Mouse (Mus musculus) liver, embryonic 15.5 days (tissue): ENCODE results near the gene Lhx8. TPM values are rescaled to one million over a fixed set of nuclear protein-coding genes. Genes with fewer than 3 reads are reported as not detected.

Experiments used
- ATAC-seq: fragments of 200-750 bp; cut with Nextera tagmentation; 2 replicates; pipeline ENCODE4 v1.8.0; 2017; ENCODE audit warnings: moderate number of reproducible peaks, mild to moderate bottlenecking, moderate library complexity; ENCODE audit not compliant: insufficient read depth
- H3K27ac ChIP-seq: fragments of 300-500 bp; sonication (generic); replicated peaks from 2 replicates; pipeline ENCODE4 v1.5.1; 2015; ENCODE audit warnings: mild to moderate bottlenecking, inconsistent platforms
- H3K27me3 ChIP-seq: fragments of 300-500 bp; sonication (generic); 2 replicates; pipeline ENCODE4 v1.6.1; 2015; ENCODE audit warnings: mild to moderate bottlenecking, inconsistent platforms
- H3K36me3 ChIP-seq: fragments of 300-500 bp; sonication (generic); replicated peaks from 2 replicates; pipeline ENCODE4 v1.6.1; 2015; ENCODE audit warnings: moderate library complexity, mild to moderate bottlenecking, inconsistent platforms
- H3K4me1 ChIP-seq: fragments of 300-500 bp; sonication (generic); replicated peaks from 2 replicates; pipeline ENCODE4 v1.6.1; 2015; ENCODE audit warnings: inconsistent platforms
- H3K4me2 ChIP-seq: fragments of 300-500 bp; sonication (generic); 2 replicates; pipeline ENCODE4 v1.6.1; 2015; ENCODE audit warnings: moderate library complexity, mild to moderate bottlenecking, inconsistent platforms
- H3K4me3 ChIP-seq: fragments of 300-500 bp; sonication (generic); replicated peaks from 2 replicates; pipeline ENCODE4 v1.5.1; 2015; ENCODE audit warnings: mild to moderate bottlenecking, inconsistent platforms
- H3K9ac ChIP-seq: fragments of 300-500 bp; sonication (generic); 2 replicates; pipeline ENCODE4 v1.6.1; 2015; ENCODE audit warnings: moderate library complexity, mild to moderate bottlenecking, inconsistent platforms
- H3K9me3 ChIP-seq: fragments of 300-500 bp; sonication (generic); replicated peaks from 2 replicates; pipeline ENCODE4 v1.6.1; 2016; ENCODE audit warnings: inconsistent platforms
- WGBS: fragments of 180-500 bp; shearing (Covaris S2); methylation state at CpG from one replicate; pipeline ENCODE4 v1.1.7; 2015; ENCODE audit warnings: mixed read lengths; ENCODE audit not compliant: insufficient replicate concordance; 5-methylcytosine and 5-hydroxymethylcytosine counted together
- polyA plus RNA-seq: library from polyadenylated mRNA; unstranded; fragments of >200 nt; fragmentation: Nextera tagmentation; extraction: Ambion mirVana; gene quantifications from 2 replicates; pipeline ENCODE4 v1.2.1, GENCODE M21; 2015

The Lhx8 gene
- polyA plus RNA-seq, 1 experiment from 2014 or later, result not detected

DNA sequence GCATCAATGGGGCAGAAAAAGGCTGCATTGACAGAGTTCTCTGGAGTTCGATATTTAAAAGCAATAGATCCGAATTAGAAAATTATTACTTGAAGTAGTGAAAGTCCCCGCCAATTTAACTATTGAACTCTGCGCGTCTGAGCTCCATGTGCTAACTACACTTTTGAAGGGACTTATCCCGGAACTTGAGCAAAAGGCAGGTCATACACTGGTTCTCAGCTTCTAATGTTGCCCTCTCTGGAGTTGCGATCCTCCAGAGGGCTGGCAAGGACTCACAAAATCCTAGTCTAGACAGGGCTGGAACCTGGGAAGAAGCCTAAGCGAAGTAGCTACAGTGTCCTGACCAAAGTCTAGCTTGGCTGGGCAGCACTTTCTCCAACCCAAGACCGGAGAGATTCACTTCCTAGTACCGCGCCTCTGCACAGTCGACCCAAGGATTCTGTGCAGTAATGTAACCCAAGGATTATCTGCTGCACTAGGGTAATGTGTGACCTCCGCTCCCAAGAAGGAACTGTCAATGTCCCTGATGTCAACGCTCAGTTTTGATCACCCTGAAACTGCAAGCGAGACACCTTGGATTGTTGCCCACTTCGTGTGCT is 3.0 kb upstream of the Lhx8 start:
- no peaks in the 10 kb centered on the region for H3K36me3 ChIP-seq
- no peak overlapping the region for H3K9ac ChIP-seq
- WGBS, result 3% methylated on average over 16 of the region's 16 CpGs
- 0 out of 2 replicates have a peak, but pooled peaks cover 4% of the 10 kb centered on the region for H3K4me1 ChIP-seq
- no peak overlapping the region for H3K27ac ChIP-seq
- peaks cover 87% of the 10 kb centered on the region for H3K27me3 ChIP-seq
- no peak for ATAC-seq
- H3K4me3 ChIP-seq, result no peak overlapping the region
- H3K9me3 ChIP-seq, result no peaks in the 10 kb centered on the region
- no peak overlapping the region for H3K4me2 ChIP-seq

DNA sequence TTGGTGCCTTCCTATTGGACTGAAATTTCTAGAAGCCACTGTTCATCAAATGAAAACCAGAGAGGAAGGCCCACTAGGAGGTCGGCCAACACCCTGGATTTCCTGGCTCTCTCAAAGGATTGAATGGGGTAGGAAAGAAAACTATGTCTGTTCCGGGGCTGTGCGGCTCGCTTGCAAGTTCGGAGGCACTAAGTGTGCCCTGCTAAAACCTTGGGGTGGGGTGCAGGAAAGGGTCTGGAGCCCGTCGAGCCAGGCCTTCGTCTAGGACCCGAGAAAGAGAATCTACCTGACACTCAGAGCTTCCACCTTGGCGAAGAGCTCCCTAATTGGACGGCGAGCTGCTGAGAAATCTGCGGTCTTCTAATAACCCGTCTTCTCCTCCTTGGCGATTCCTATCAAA is 2.5 kb upstream of the Lhx8 start:
- H3K4me2 ChIP-seq, result no peak overlapping the region

DNA sequence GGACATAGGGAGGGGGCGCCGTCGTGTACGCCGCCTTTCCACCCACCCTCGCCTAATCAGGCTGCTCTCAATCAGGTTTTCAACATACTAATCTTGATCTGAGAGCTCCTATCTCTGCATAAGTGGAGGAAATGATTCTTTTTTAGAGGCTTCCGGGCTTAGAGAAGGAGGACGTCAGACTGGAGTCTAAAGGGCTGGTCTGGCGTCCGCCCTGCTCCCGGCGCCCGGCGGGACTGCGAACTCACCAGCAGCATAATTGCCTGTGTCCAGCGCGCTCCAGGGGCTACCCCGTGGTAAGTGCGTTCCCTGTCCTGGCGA is 1.7 kb upstream of the Lhx8 start:
- H3K4me3 ChIP-seq, result peak overlapping the region; percentile 17; the same call in 1 of the 2 replicates
- ATAC-seq, result 0 out of 2 replicates have a peak, but pooled peaks have one; percentile 31
- H3K4me2 ChIP-seq, result peak overlapping the region; percentile 37
- no peak overlapping the region for H3K27ac ChIP-seq
- H3K9me3 ChIP-seq, result no peaks in the 10 kb centered on the region
- 0 out of 2 replicates have a peak, but pooled peaks cover 6% of the 10 kb centered on the region for H3K4me1 ChIP-seq
- under 1% methylated on average over 20 of the region's 20 CpGs for WGBS
- H3K36me3 ChIP-seq, result no peaks in the 10 kb centered on the region
- no peak overlapping the region for H3K9ac ChIP-seq
- peaks cover 98% of the 10 kb centered on the region for H3K27me3 ChIP-seq

More for the DNA sequence above, 2.5 kb upstream of the Lhx8 start:
- 2% methylated on average over 15 of the region's 15 CpGs for WGBS
- H3K27ac ChIP-seq, result no peak overlapping the region
- H3K27me3 ChIP-seq, result peaks cover 92% of the 10 kb centered on the region
- 0 out of 2 replicates have a peak, but pooled peaks cover 6% of the 10 kb centered on the region for H3K4me1 ChIP-seq
- ATAC-seq, result no peak
- H3K4me3 ChIP-seq, result no peak overlapping the region
- no peak overlapping the region for H3K9ac ChIP-seq
- H3K36me3 ChIP-seq, result no peaks in the 10 kb centered on the region
- no peaks in the 10 kb centered on the region for H3K9me3 ChIP-seq

DNA sequence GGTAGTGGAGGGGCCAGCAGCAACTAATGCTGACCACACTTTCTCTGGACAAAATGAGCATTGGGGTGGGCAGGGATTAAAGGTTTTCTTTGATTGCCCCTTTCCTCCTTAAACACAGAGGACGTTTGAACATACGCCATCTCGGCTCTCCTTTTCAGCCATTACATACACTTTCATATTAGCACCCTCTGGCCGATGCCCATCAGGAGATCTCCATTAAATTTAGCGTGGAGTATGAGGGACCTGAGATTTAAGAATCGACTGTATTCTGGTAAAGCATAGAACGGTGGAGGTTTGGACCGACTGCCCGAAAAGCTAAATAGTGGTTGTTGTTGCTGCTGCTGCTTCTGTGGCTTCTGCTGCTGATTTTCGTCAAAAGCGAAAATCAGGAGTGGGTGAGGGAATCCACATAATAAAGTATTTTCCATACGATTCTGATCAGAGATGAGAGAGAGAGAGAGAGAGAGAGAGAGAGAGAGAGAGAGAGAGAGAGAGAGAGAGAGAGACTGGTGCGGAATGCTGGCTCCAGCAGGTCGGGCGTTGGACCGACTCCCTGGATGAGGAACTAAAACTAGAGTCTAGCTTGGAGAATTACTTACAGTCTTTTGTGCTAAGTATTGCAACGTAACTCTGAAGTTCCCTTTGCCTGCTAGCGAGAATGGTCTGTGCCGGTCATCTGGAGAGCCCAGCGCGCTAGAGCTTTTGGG is 1.2 kb upstream of the Lhx8 start:
- 2% methylated on average over 21 of the region's 21 CpGs for WGBS

DNA sequence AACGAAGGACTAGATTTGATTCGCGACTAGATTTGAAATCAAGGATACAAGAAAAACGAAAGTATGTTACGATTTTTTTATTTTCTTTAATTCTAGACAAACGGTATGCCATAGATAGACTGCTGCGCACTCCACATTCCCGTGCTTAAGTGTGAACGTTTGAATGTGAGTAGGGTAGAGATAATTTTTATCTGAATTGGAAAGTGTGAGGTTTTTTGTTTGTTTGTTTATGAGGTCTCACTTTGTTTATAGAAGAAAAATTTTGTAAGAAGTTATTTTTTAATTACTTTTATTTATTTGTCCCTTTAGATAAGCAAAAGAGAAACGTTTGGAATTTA is 513 bp upstream of the Lhx8 start:
- 1% methylated on average over 10 of the region's 10 CpGs for WGBS
- no peaks in the 10 kb centered on the region for H3K36me3 ChIP-seq
- H3K27ac ChIP-seq, result no peak overlapping the region
- H3K27me3 ChIP-seq, result peaks cover 100% of the 10 kb centered on the region
- H3K9ac ChIP-seq, result no peak overlapping the region
- no peak for ATAC-seq
- H3K4me2 ChIP-seq, result no peak overlapping the region
- no peak overlapping the region for H3K4me3 ChIP-seq
- no peaks in the 10 kb centered on the region for H3K9me3 ChIP-seq
- H3K4me1 ChIP-seq, result 0 out of 2 replicates have a peak, but pooled peaks cover 6% of the 10 kb centered on the region

More for the DNA sequence above, 1.2 kb upstream of the Lhx8 start:
- Histone ChIP-seq H3K9ac (no peak overlapping the region), H3K4me1 (0 out of 2 replicates have a peak, but pooled peaks cover 6% of the 10 kb centered on the region), H3K36me3 (no peaks in the 10 kb centered on the region), H3K4me3 (peak overlapping the region; percentile 17; the same call in 1 of the 2 replicates), H3K9me3 (no peaks in the 10 kb centered on the region), H3K4me2 (peak overlapping the region; percentile 37), H3K27me3 (peaks cover 99% of the 10 kb centered on the region), H3K27ac (no peak overlapping the region)
- ATAC-seq, result no peak

DNA sequence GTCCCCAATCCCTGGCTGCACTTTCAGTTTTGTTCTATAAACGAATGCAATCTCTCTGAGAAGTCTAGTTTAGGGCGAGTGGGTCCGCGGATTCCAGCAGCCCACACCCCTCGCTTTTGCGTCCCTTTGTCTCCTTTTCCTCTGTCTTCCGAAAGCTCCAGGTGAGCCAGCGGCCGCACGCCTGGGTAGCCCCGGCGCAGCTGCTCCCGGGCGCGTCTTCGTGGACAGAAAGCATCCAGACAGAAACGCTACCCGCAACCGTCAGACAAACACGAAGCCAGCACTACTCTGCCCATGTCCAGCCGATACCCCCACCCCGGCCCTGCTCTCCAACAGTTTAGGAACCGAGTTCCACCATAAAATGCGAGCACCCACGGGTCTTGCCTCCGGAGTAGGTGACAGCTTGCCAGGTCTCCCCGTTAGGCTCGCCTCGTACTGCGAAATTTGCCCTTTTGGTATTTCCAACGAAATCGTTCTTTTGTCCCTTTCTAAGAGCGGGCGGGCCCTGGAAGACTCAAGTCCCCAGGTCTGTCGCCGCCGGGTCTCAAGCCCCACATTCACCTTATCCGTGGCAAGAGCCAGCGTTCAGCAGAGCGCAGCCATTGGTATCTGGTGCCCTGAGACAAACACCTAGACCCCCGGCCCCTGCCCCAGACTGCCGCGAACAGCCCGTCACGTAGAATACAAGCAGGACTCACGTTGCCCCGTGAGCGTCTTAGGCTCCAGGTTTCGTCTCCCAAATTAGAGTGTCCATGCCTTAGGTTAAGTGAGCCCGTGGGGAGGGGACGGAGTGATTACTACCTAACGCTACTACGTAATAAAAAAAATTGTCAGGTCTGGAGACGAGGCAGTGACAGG is 907 bp downstream of the Lhx8 start:
- ATAC-seq, result no peak
- Histone ChIP-seq H3K4me2 (peak overlapping the region; percentile 23; the same call in 1 of the 2 replicates), H3K9me3 (no peaks in the 10 kb centered on the region), H3K36me3 (no peaks in the 10 kb centered on the region), H3K27me3 (peaks cover 100% of the 10 kb centered on the region), H3K9ac (no peak overlapping the region), H3K27ac (no peak overlapping the region), H3K4me3 (peak overlapping the region; percentile 25), H3K4me1 (0 out of 2 replicates have a peak, but pooled peaks cover 6% of the 10 kb centered on the region)
- WGBS, result under 1% methylated on average over 54 of the region's 54 CpGs

DNA sequence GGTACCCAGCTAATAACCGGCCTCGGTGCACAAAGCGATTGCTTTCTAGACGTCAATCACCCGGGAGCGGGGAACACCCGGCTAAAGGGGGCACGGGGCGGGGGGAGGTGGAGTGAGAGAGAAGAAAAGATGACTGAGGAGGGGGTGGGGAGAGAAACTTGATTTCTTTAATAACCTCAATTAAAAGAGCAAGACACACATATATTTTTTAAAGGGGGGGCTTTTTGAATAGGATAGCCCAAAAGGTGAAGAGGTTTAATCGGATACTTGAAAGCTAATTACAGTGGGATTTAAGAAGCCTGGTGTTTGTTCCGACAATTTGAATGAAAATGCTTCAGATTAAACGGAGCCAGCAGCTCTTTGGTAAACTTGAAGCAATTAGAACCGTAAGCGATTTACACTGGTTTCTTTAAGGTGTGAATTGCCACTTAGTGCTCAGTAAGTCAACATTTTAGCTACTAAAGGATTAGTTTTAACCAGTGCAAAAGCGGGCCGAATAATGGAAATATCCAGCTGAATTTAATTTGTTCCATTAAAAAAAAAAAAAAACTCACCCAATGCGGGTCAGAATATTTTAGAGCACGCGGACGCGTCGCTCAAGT is 1.6 kb downstream of the Lhx8 start:
- WGBS, result 1% methylated on average over 22 of the region's 22 CpGs
- Histone ChIP-seq H3K9ac (no peak overlapping the region), H3K4me3 (peak overlapping the region; percentile 25), H3K27ac (no peak overlapping the region), H3K9me3 (no peaks in the 10 kb centered on the region), H3K36me3 (no peaks in the 10 kb centered on the region), H3K4me1 (0 out of 2 replicates have a peak, but pooled peaks cover 6% of the 10 kb centered on the region), H3K27me3 (peaks cover 100% of the 10 kb centered on the region), H3K4me2 (peak overlapping the region; percentile 41)
- no peak for ATAC-seq

DNA sequence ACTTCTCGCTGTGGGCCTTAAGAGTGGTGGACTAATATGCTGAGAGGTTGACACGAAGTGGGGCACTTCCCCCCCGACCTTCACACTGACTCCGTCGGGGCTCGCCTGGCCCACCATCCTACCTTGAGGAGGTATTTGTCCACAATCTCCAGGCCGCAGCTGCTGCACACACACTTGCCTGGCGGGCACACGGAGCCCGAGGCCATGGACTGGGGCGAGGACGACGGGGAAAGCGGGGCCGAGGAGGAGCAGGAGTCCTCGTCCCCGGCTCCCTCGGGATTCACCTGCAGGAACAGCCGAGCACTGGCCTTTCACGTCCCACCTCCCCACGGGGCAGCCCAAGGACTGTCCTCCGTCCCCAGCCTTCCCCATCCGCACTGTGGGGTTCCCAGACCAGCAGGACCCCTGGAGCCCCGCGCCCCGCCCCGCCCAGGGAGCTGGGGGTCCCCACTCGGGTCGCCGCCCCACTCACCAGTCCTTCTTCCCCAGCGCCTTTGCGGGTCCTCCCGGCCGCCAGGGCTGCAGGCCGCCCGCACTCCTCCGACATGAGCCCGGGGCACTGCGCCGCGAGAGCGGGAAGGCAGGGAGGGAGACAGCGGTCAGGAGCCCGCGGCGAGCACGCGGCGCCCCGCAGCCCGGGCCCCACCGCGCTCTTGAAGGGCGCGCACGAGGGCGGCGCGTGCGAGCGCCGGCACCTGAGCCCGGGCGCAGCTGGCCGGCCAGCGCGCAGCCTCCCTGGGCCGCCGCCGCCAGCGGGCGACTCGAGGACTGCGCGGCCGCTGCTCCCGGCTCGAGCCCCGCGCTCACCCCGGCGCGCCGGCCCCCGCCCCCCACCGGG is 2.4 kb downstream of the Lhx8 start:
- WGBS, result 2% methylated on average over 83 of the region's 86 CpGs
- Histone ChIP-seq H3K4me1 (0 out of 2 replicates have a peak, but pooled peaks cover 6% of the 10 kb centered on the region), H3K9ac (no peak overlapping the region), H3K9me3 (no peaks in the 10 kb centered on the region), H3K4me3 (peak overlapping the region; percentile 22), H3K27me3 (peaks cover 97% of the 10 kb centered on the region), H3K27ac (no peak overlapping the region), H3K36me3 (no peaks in the 10 kb centered on the region), H3K4me2 (peak overlapping the region; percentile 41)
- ATAC-seq, result no peak

DNA sequence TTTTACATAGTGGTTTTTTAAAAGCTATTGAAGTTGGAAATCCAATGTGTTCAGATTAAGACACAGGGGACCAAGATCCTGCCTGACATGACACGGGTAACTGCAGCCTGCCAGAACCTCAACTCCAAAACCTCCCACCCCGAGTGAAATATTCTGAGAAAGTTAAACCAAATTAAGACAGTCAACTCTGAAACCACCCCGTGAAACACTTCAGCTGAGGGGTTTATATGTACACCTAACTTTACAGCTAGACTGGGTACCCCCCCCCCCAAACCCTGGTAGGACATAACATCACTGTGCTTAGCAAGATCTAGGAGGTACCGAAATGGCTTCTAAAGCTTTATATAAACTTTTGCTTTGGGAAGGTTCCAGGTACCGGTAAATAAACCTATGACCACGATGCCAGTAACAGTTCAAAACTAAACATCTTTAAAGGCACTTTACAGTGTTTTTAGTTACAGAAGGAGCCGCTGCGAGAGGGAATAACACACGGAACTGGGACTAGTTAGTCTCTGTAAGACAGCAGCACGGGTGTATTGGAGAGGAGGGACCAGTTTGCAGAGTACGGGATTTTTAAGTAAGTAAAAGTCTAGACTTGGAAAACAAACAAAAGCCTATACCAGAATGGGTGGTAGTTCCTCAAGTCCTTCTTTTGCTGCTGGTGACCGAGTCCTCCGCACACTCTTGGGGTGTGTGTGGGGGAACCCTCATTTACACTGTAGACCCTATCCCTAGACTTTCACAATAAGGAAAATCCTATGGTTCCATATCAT is 3.2 kb downstream of the Lhx8 start:
- H3K4me2 ChIP-seq, result no peak overlapping the region
- no peak overlapping the region for H3K4me3 ChIP-seq
- H3K4me1 ChIP-seq, result 0 out of 2 replicates have a peak, but pooled peaks cover 6% of the 10 kb centered on the region
- no peaks in the 10 kb centered on the region for H3K9me3 ChIP-seq
- no peak for ATAC-seq
- H3K36me3 ChIP-seq, result no peaks in the 10 kb centered on the region
- no peak overlapping the region for H3K9ac ChIP-seq
- WGBS, result 4% methylated on average over 13 of the region's 13 CpGs
- peaks cover 95% of the 10 kb centered on the region for H3K27me3 ChIP-seq
- no peak overlapping the region for H3K27ac ChIP-seq
